Mouse (Mus musculus): Measurements from ENCODE around the gene Olfr1099. TPM values are rescaled to one million over a fixed set of nuclear protein-coding genes. Genes with fewer than 3 reads are reported as not detected.

Gene Olfr1099
- total RNA-seq (2021) = not detected
- long read RNA-seq, experiment 1 = 0 reads
- long read RNA-seq, experiment 2 = 0 reads

GRCm38 (mm10) chr2:86960593-86960992 lies at the start of gene Olfr1099:
Gene Olfr1099 (minus strand): TSS chr2:86960693.
- DNase-seq (ENCODE audit: low spot score in 2 of 2) = no peak

GRCm38 (mm10) chr2:86998098-86998497 lies 37.6 kb upstream of the Olfr1099 start, which contains the start of gene Olfr1102:
Gene Olfr1102 (plus strand): TSS chr2:86998398.
- no peak for DNase-seq (ENCODE audit: low spot score in 2 of 2)

- DNase-seq (ENCODE audit: low spot score in 2 of 2) = no peak
These were observed 30.6 kb upstream of the Olfr1099 start, which contains the start of gene Olfr1101 for GRCm38 (mm10) chr2:86991121-86991520. Gene Olfr1101 (minus strand): TSS chr2:86991221.

GRCm38 (mm10) chr2:86979854-86980253 lies 19.4 kb upstream of the Olfr1099 start, which contains the start of gene Olfr1100:
Gene Olfr1100 (minus strand): TSS chr2:86979954.
- DNase-seq (ENCODE audit: low spot score in 2 of 2) = no peak

GRCm38 (mm10) chr2:86926557-86926956 lies 33.9 kb downstream of the Olfr1099 start:
- DNase-seq (ENCODE audit: low spot score in 2 of 2) = no peak

- DNase-seq (ENCODE audit: low spot score in 2 of 2) = no peak
These were observed 36.0 kb downstream of the Olfr1099 start, which contains the start of gene Olfr1098 for GRCm38 (mm10) chr2:86924445-86924844. Gene Olfr1098 (minus strand): TSS chr2:86924545.

GRCm38 (mm10) chr2:86905647-86906046 lies 54.8 kb downstream of the Olfr1099 start:
- no peak for DNase-seq (ENCODE audit: low spot score in 2 of 2)

Other genes with a start within 250 kb of the Olfr1099 start
- not detected for gene Olfr1089, start 227.0 kb downstream of the Olfr1099 start, total RNA-seq (2021)
- not detected for gene Olfr1090, start 201.7 kb downstream of the Olfr1099 start, total RNA-seq (2021)
- not detected for gene Olfr1093, start 178.2 kb downstream of the Olfr1099 start, total RNA-seq (2021)
- not detected for gene Olfr141, start 150.7 kb downstream of the Olfr1099 start, total RNA-seq (2021)
- not detected for gene Olfr1094, start 136.0 kb downstream of the Olfr1099 start, total RNA-seq (2021)
- gene Olfr1095, start 109.0 kb downstream of the Olfr1099 start, total RNA-seq (2021) = not detected
- not detected for gene Gm13723, start 85.9 kb downstream of the Olfr1099 start, total RNA-seq (2021)
- gene Olfr1097, start 68.5 kb downstream of the Olfr1099 start, total RNA-seq (2021) = not detected
- gene Olfr1098, start 36.1 kb downstream of the Olfr1099 start, total RNA-seq (2021) = not detected
- gene Olfr1100, start 19.3 kb upstream of the Olfr1099 start, total RNA-seq (2021) = not detected
- not detected for gene Olfr1101, start 30.5 kb upstream of the Olfr1099 start, total RNA-seq (2021)
- not detected for gene Olfr1102, start 37.7 kb upstream of the Olfr1099 start, total RNA-seq (2021)
- gene Olfr1104, start 66.4 kb upstream of the Olfr1099 start, total RNA-seq (2021) = not detected
- gene Olfr1105, start 75.8 kb upstream of the Olfr1099 start, total RNA-seq (2021) = not detected
- gene Olfr1106, start 91.6 kb upstream of the Olfr1099 start, total RNA-seq (2021) = not detected
- gene Olfr1107, start 115.1 kb upstream of the Olfr1099 start, total RNA-seq (2021) = not detected
- gene Olfr1109, start 135.3 kb upstream of the Olfr1099 start, total RNA-seq (2021) = not detected
- gene Olfr259, start 153.9 kb upstream of the Olfr1099 start, total RNA-seq (2021) = not detected
- gene Olfr1110, start 179.6 kb upstream of the Olfr1099 start, total RNA-seq (2021) = not detected
- gene Olfr1111, start 191.9 kb upstream of the Olfr1099 start, total RNA-seq (2021) = not detected
- not detected for gene Olfr1112, start 227.1 kb upstream of the Olfr1099 start, total RNA-seq (2021)
- not detected for gene Olfr1113, start 248.3 kb upstream of the Olfr1099 start, total RNA-seq (2021)